Mouse (Mus musculus) embryo, embryonic 10.5 days (tissue): ENCODE results near the gene Xylb.

Source experiments
- DNase-seq: peaks from one replicate; pipeline ENCODE4 v3.0.0-alpha.2; 2015; ENCODE audit warnings: low spot score

Gene Xylb

GRCm38 (mm10) chr9:119401801-119402214 lies 44.6 kb downstream of the Xylb start, which contains the start of gene Acvr2b:
Gene Acvr2b (plus strand): TSS chr9:119402118.
- DNase-seq: peak; percentile 98

GRCm38 (mm10) chr9:119402253-119403235 lies 45.4 kb downstream of the Xylb start:
- DNase-seq: peak; percentile 54

- peak; percentile 87 for DNase-seq
Measured at GRCm38 (mm10) chr9:119403236-119403641, 46.1 kb downstream of the Xylb start.

GRCm38 (mm10) chr9:119404090-119404489 lies 46.9 kb downstream of the Xylb start:
- no peak for DNase-seq

- no peak for DNase-seq
Measured at GRCm38 (mm10) chr9:119407884-119408283, 50.7 kb downstream of the Xylb start.

- no peak for DNase-seq
Measured at GRCm38 (mm10) chr9:119408898-119409664, 51.9 kb downstream of the Xylb start.

GRCm38 (mm10) chr9:119409864-119410263 lies 52.7 kb downstream of the Xylb start:
- no peak for DNase-seq

- no peak for DNase-seq
Measured at GRCm38 (mm10) chr9:119418025-119418424, 60.8 kb downstream of the Xylb start.

- no peak for DNase-seq
Measured at GRCm38 (mm10) chr9:119419852-119420438, 62.8 kb downstream of the Xylb start.

GRCm38 (mm10) chr9:119425217-119425975 lies 68.2 kb downstream of the Xylb start:
- no peak for DNase-seq

GRCm38 (mm10) chr9:119425976-119426415 lies 68.8 kb downstream of the Xylb start:
- DNase-seq: no peak

GRCm38 (mm10) chr9:119426483-119426882 lies 69.3 kb downstream of the Xylb start:
- DNase-seq: no peak

- DNase-seq: peak; percentile 85
Measured at GRCm38 (mm10) chr9:119430311-119430710, 73.1 kb downstream of the Xylb start.

GRCm38 (mm10) chr9:119435855-119436254 lies 78.7 kb downstream of the Xylb start:
- DNase-seq: no peak

GRCm38 (mm10) chr9:119438065-119438464 lies 80.9 kb downstream of the Xylb start:
- DNase-seq: no peak

GRCm38 (mm10) chr9:119438498-119439000 lies 81.4 kb downstream of the Xylb start:
- DNase-seq: no peak
